Mouse (Mus musculus) kidney, adult 11 months (tissue): ENCODE results near the gene Pde12.

Source experiments
- DNase-seq: peaks from one replicate; pipeline ENCODE4 v3.0.0; 2022

Pde12 gene

GRCm38 (mm10) chr14:26639961-26640360, 29.7 kb downstream of the Pde12 start:
- DNase-seq, result peak; percentile 12

- DNase-seq, result no peak
Observed at GRCm38 (mm10) chr14:26639251-26639650, 30.4 kb downstream of the Pde12 start.

- peak; percentile 58 for DNase-seq
Observed at GRCm38 (mm10) chr14:26638708-26639084, 31.0 kb downstream of the Pde12 start.

GRCm38 (mm10) chr14:26637851-26638707, 31.6 kb downstream of the Pde12 start, which contains the start of gene Arf4:
Gene Arf4 (plus strand): TSS chr14:26638074.
- peak; percentile 99 for DNase-seq

- DNase-seq, result peak; percentile 55
Observed at GRCm38 (mm10) chr14:26637025-26637850, 32.4 kb downstream of the Pde12 start.

GRCm38 (mm10) chr14:26626605-26627140, 43.0 kb downstream of the Pde12 start:
- peak; percentile 9 for DNase-seq

GRCm38 (mm10) chr14:26625301-26625700, 44.4 kb downstream of the Pde12 start:
- no peak for DNase-seq

- DNase-seq, result no peak
Observed at GRCm38 (mm10) chr14:26610689-26611088, 59.0 kb downstream of the Pde12 start.
